Mouse (Mus musculus): ENCODE measurements around the gene Dennd5a.

Dennd5a gene

DNA sequence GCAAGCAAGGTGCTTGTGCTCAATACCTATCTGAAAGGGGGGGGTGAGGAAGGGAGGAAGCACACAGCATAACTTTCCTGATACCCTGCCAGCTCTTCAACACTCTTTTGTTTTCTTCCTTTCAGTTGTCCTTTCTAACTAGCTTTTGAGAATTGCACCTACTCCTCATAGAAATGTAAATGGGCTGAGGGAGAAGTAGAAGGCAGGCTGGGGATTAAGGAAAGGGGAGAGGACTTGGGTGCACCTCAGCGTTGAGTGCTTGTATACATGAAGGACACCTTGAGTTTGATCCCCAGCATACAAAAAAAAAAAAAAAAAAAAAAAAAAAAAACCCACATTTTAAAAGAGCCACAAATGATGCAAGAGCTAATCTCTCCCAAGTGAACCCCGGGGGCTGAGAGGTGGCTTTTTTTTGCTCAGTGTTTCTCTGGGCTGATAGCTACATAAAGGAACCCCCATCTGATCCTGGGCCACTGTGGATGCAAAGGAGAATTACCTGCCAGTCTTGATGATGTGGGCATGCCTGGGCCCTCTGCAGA, 78.6 kb downstream of the Dennd5a start:
- no peak for DNase-seq (ENCODE audit: low spot score)

DNA sequence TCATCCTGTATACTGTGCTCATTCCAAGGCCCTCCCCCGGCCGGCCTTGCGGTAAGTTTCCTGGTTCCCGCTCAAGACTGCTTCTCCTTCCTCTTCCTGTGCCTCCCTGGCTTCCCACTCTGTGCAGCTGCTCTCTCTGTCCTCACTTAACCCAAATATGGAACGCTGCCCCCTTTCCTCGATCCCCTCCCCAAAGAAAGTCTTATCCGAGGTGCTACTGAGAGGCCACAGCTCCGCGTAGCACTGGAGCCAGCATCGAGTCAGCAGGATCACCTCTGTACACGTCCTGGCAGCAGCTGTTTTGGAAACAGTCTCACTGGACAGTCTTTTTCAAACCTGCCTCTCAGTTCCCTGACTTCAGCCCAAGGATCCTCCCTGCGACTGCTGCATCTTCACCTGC, 81.1 kb downstream of the Dennd5a start:
- no peak for DNase-seq (ENCODE audit: low spot score)

DNA sequence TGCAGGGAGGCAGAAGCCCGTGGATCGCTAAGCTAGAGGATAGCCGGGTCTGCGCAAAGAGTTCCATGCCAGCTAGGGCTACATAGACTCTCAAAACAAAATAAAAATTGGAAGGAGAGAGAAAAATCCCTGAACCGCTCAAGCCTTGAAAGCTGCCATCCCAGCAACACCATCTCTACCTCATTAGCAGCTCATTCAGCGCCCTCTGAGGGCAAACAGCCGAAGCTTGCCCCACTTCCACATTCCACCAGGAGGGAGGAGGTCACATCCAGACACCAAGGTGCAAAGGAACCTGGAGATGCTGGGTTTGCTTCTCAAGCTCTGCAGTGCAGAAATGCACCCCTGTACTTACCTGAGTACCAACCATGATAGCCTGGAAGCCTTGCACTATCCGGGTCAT, 84.2 kb downstream of the Dennd5a start:
- no peak for DNase-seq (ENCODE audit: low spot score)

DNA sequence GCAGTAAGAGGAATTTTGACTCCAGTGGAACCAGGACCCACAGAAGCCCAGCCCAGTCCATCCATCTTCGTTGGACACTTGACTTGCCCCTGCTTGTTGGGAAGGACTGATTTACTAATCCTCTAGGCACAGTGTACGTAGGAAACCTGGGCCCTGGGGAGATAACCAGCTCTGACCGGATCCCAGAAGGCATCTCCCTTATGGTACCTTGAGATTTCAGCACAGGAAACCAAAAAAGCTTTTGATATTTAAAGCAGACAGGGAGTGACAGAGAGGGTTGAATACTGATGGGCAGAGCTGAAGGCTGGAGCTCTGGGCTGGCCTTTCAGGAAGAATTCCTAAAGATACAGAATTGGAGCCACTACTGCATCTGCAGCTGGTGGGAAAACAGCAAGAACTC, 84.7 kb downstream of the Dennd5a start:
- DNase-seq (ENCODE audit: low spot score), result no peak

DNA sequence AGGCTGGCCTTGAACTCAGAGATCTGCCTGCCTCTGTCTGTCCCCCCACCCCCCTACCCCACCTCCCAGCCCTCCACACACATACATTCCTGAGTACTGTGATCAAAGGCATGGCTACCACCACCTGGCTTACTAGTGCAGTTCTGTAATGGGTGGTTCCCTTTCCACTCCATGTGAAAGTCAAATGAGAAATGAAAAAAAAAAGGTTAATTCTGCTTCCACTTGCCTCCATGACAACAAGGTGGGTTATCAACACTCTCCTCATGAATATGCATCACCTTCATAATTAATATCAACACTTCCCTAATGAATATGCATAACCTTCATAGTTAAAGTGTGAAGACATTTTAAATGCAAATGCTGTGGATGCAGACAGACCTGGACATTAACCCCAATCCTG, 85.2 kb downstream of the Dennd5a start:
- DNase-seq (ENCODE audit: low spot score), result no peak

DNA sequence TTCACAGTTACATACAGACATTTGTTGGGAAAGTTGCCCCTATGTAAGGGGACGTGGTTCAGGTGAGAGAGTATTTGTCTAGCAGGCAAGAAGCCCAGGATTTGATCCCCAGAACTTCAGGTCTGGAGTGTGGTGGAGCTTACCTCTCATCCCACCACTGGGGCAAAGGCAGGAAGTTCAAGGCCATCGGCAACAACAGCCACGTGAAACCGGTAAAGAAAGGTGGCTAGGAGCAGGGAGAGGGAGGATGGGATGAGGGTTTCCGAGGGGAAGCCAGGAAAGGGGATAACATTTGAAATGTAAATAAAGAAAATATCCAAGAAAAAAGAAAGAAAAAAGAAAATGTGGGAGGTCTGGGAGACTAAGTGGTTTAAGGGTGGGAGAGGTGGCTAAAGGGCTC, 87.1 kb downstream of the Dennd5a start:
- no peak for DNase-seq (ENCODE audit: low spot score)

DNA sequence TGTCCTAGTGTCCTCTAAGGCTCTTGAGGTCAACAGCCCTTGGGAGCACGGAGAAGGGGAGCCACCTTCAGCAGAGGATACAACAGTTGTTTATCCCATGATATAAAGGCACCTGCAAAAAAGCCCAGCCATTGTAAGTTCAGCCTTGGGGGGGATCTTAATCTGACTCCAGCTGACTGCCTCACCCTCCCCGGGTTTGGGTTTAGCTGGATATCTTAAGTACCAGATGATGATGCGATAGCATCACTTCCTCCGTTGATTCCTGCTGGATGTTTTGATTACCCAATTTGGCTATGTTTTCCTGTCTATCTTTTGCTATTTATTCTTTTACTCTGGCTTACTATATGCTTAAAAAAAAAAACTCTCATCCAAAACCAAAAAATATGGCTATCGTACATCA, 89.0 kb downstream of the Dennd5a start:
- DNase-seq (ENCODE audit: low spot score), result no peak

DNA sequence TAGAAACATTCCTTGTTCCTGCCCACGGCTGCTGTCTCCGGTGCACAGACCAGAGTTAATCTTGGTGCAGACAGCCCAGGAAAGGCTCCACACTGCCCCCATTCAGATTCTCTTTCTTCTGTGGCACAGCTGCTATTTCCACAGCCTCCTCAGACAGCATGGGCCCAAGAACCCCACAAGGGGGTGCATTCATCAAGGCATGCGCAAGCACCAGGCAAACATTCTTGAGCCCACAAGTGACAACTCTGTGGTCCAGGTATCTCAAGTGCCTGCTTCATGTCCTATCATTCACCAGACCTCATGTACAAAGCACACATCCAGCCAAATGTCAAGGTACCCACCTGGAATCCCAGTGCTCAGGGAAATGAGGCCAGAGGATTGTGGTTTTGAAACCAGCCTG, 91.8 kb downstream of the Dennd5a start:
- DNase-seq (ENCODE audit: low spot score), result no peak

DNA sequence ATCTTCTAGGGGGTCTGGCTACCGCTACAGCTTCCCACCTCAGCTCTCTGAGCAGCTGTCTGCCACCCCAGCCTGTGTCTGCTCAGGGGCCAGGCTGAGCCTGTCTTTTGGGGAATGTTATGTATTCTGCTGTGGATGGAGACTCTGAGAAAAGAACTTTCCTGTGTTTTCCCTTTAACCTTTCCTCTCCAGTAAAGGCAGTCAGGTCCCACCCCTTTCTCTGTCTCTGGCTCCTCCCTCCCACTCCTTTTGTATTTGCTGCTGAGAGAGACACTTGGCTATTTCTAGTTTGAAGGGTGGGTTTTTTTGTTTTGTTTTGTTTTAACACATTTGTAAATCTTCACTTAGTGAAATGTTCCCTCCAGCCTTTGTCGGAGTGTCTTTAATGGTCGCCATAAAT, 93.6 kb downstream of the Dennd5a start:
- no peak for DNase-seq (ENCODE audit: low spot score)

DNA sequence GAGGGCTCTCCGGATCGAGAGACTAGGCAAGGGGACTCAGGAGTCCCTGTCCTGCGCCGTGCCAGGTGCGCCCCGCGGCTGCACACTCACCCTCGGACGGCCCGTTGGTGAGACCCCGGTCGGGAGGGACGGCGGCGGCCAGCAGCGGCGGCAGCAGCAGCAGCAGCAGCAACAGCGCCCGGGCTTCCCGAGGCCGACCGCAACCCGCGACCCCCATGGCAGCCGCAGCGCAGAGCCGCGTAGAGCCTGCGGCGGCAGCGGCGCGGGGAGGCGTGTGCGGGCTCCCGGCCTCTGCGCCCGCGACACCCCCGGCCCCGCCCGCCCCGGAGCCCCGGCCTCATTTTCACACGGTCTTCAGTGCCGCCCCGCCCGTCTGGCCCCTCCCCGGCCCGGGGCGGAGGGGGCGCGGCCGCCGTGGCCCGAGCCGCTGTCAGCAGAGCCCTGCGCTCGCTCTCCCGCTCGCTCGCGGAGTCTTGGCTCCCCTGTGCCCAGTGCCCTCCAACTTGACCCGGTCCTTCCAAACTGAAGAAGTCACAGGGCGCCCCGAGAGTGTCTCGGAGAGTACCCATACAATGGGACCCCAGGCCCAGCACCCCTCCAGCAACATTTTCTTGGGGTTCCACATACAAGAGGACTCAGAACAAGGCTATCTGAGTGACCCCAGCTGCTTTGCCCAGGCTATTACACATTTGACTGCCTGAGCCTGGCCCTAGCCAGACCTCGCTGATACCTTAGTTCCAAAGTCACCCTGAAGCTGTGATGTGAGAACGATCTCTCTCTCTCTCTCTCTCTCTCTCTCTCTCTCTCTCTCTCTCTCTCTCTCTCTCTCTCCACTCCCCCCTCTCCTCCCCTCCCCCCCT, 94.7 kb downstream of the Dennd5a start, which contains the start of gene Scube2:
Scube2 (minus strand) TSS at position 310 of the 860 bp plus-strand sequence.
- peak; percentile 27 for DNase-seq (ENCODE audit: low spot score)

DNA sequence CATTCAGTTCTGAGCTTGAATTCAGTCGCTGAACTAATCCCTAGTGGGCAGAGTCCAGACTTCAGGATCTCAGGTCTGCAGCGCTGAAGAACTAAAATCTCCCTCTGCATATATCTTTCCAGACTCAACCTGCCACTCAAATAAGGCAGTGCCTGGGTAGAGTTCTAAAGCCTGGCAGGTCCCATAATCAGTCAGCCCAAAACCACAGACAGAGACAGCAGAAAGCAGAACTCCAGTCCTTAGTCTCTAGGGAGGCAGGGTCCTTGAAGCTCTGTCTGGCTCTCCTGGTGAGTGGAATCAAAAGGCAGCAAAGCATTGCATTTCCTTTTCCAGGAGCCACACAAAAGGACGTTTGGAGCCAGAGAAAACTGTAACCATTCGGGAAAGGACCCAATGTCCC, 96.7 kb downstream of the Dennd5a start:
- DNase-seq (ENCODE audit: low spot score), result no peak

DNA sequence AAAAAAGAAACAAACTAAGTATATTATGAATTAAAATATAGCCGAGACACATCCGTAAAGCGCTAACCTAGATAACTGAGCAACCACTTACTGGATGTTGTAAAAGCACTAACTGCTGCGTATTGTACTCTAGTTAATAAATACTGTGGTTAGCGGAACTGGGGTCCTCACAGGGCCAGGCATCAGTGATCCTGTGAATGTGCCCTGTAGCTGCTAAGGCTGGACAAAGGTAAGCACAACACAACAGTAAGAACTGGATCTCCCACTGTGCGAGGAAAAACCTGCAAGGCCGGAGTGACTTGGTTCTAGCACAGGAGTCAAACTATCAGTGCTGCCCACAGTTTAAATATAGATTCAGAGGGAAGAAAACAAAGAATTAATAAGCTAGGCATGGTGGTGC, 100.1 kb downstream of the Dennd5a start:
- no peak for DNase-seq (ENCODE audit: low spot score)

DNA sequence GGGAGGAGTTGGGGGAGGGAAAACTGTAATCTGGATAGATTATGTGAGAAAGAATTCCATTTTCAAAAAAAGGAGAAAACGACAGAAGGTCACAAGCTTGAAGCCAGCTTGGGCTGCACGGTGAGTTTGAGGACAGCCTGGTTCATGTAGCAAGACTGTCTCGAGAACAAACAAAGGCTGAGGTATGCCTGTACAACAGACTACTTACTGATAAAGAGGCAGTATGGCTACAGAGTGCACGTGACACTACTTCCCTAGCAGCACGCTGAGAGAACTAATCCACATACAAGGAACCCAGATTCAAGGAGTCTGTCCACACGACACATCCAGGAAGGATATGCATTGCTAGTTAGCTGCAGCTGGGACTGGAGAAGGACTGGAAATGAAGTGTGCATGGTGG, 100.9 kb downstream of the Dennd5a start:
- DNase-seq (ENCODE audit: low spot score), result no peak

DNA sequence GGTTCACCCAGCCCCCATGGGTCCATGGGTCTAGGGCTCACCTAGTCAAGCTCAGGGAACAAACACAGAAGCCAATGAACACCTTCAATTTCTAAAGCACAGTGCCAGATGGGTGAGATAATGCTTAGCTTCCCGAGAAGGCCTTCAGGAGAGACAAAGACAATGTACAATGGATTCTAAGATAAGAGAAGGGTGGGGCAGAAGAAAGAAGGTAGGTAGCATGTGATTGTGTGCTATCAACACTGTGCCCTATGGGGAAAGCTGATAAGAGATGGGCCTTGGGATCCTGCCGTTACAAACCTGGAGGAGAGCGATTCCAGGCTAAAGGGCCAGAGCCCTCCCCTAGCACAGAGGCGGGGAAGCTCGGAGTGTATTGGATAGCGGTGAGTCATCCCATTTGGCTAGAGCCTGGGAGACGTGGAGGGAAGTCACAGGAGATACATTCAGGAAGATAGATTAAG, 107.5 kb downstream of the Dennd5a start:
- DNase-seq (ENCODE audit: low spot score), result peak; percentile 17

DNA sequence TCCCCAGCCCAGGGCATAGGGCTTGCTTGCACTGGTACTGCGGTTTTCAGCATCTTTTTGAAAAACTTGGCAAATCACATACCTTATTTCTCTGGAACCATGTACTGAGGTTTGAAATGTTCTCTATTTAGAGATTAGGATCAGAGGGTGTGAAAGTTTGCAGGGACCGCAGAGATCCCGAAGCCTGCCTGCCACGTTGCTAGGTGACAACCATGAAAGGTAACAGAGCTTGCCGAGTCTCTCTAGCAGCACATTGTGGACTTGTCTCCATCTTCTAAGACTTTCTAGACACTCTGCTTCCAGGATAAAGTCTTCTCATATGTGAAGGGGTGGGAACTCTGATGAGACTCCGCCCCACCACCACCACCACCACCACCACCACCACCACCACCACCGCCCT, 108.3 kb downstream of the Dennd5a start:
- no peak for DNase-seq (ENCODE audit: low spot score)

DNA sequence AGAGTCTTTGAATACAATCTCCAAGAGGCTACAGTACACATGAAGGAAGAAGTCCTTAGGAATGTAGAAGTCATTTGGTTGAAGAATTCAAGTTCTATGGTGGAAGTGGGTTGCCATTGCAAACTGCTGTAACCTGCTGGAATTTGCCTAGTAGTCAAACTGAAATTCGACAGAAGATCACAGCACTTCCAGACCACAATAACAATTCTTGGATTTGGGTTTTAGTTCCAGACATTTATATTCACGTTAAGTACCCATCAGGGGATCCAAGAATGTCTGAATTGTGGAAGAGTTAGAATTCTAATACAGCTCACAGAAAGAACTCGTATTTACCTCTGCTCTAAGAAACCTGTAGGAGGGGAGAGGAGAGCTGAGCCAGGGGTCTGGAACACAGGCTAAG, 109.7 kb downstream of the Dennd5a start:
- DNase-seq (ENCODE audit: low spot score), result no peak

DNA sequence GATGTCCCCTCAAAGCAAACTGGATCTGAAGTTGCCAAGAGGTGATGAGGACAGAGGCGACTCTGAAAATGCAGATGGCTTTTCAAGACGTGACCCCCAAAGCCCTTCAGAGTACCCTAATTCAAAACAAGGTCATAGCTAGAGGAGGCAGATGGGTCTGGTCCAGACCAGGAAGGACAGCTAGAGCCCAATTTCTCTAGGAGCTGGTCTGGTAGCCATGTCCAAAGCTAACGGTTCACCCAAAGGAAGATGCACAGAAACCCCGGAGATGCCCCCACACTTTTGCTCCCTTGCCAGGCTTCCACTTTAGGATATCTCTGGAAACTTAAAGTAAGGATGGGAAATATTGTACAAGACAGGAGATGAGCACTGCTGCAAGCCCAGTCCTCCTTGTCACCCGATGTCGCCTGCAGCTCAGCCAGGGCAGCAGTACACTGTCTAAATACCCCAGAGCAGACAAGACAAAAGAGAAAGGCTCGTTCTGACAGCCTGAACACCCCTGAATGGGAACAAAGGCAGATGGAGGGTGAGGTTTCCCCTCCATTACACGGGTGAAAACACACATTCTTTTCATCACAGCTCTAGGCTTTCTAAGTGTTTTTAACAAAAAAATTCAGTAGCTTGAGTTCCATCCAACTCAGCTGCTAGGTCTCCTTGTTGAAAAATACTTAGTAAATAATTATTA, 110.4 kb downstream of the Dennd5a start:
- no peak for DNase-seq (ENCODE audit: low spot score)

DNA sequence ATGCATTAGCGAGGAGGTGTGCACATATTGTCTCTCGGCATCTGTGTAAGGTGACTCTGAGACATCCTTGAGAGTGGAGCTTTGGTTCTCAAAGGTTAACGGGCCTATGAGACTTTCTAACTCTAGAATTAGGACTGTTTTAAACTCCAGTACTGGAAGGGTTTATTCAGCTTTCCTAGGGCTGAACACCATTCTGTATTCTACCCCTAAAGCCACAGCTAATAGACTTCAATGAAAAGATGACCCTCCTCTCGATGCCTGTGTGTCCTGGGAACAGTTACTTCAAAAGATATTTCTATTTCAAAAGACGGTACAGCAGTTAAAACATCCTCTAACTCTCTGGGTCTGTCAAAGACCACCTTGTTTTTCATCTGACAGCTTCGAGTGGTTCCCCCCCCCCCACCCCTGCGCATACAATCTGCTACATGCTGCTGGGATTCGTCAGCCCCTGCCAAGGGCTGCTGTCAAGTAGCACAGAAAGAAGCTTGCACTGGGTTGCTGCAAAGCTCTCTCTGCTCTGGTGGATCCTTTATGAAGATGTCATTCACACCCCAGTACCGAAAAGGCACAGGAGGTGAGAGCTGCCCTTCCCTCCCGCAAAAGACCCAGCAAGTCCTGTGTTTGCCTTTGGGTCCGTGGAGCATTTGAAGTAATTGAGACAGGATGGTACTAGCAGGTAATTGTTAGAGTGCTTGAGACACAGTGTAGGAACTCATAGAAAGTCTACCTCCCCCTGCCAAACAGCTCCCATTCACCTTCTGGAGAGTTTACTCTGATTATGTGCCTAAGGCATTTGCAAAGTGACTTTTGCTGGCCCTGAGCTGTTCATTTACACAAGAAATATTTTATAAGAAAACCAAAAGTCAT, 111.2 kb downstream of the Dennd5a start:
- DNase-seq (ENCODE audit: low spot score), result no peak

DNA sequence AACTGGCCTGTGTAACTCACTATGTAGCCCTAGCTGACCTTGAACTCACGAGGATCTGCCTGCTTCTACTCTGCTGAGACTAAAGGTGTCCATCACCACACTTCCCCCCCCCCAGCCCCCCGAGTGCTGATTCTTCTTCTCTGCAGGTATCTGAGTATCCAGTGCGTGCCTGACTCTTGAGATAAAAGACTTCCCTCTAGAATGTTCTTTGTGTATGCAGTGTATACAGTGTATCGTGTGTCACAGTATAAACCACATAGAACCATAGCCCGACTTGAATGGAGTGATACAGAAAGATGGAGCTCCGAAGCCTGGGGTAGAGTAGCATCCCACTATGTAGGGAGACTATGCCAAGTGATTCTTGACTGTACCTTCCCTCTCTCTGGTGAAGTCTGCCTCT, 116.2 kb downstream of the Dennd5a start:
- no peak for DNase-seq (ENCODE audit: low spot score)

Data from urinary bladder, postnatal 25 days (tissue).